Mouse (Mus musculus): ENCODE results near the gene Lrrn3. TPM values are rescaled to one million over a fixed set of nuclear protein-coding genes. Genes with fewer than 3 reads are reported as not detected.

Gene Lrrn3
- total RNA-seq, 1 experiment, result 0.09 TPM

GRCm38 (mm10) chr12:41427464-41427863 is 58.8 kb downstream of the Lrrn3 start:
- no peak overlapping the region for H3K4me3 ChIP-seq (ENCODE audit: insufficient read depth in 1 of 2, low read depth in 1 of 2, low read length in 2 of 2, poor library complexity in 1 of 2, severe bottlenecking in 1 of 2)
- no peaks in the 10 kb centered on the region for H3K36me3 ChIP-seq (ENCODE audit: control insufficient read depth, insufficient read depth, low read length, poor library complexity, severe bottlenecking)
- in situ Hi-C loops (cut with MboI; ENCODE audit: low sequenced_read_pairs in 2 of 2, unreplicated experiment in 2 of 2), result no loop called here
- no peak overlapping the region for H3K27ac ChIP-seq (ENCODE audit: insufficient read depth, low read depth, low read length, poor library complexity, severe bottlenecking)
- no peak for TF ChIP-seq CHD2 (IDR thresholded peaks at IDR 0.05; ENCODE audit: low read depth, low read length)
- TF ChIP-seq ZC3H11A (IDR thresholded peaks at IDR 0.05; ENCODE audit: borderline replicate concordance, low read depth, low read length), result no peak
- DNase-seq (ENCODE audit: low read depth, low spot score), result no peak
- no peaks in the 10 kb centered on the region for H3K9me3 ChIP-seq (ENCODE audit: control insufficient read depth, insufficient read depth, low read depth, low read length)
- H3K9ac ChIP-seq (ENCODE audit: insufficient read depth, low read depth, low read length, poor library complexity, severe bottlenecking), result no peak overlapping the region
- no peaks in the 10 kb centered on the region for H3K4me1 ChIP-seq (ENCODE audit: control insufficient read depth in 2 of 2, insufficient read depth in 2 of 2, low read length in 2 of 2, poor library complexity in 1 of 2)

GRCm38 (mm10) chr12:41425101-41425679 is 61.0 kb downstream of the Lrrn3 start:
- Histone ChIP-seq H3K9ac (ENCODE audit: insufficient read depth, low read depth, low read length, poor library complexity, severe bottlenecking) (no peak overlapping the region), H3K9me3 (ENCODE audit: control insufficient read depth, insufficient read depth, low read depth, low read length) (no peaks in the 10 kb centered on the region), H3K4me3 (ENCODE audit: insufficient read depth in 1 of 2, low read depth in 1 of 2, low read length in 2 of 2, poor library complexity in 1 of 2, severe bottlenecking in 1 of 2) (no peak overlapping the region), H3K36me3 (ENCODE audit: control insufficient read depth, insufficient read depth, low read length, poor library complexity, severe bottlenecking) (no peaks in the 10 kb centered on the region), H3K4me1 (ENCODE audit: control insufficient read depth in 2 of 2, insufficient read depth in 2 of 2, low read length in 2 of 2, poor library complexity in 1 of 2) (no peaks in the 10 kb centered on the region), H3K27ac (ENCODE audit: insufficient read depth, low read depth, low read length, poor library complexity, severe bottlenecking) (no peak overlapping the region)
- no peak for DNase-seq (ENCODE audit: low read depth, low spot score)
- in situ Hi-C loops (cut with MboI; ENCODE audit: low sequenced_read_pairs in 2 of 2, unreplicated experiment in 2 of 2), result no loop called here
- TF ChIP-seq ZNF384 (IDR thresholded peaks at IDR 0.05; ENCODE audit: low read depth, low read length) (no peak), ZC3H11A (IDR thresholded peaks at IDR 0.05; ENCODE audit: borderline replicate concordance, low read depth, low read length) (no peak), HCFC1 (IDR thresholded peaks at IDR 0.05; ENCODE audit: borderline replicate concordance, insufficient read depth, low read length) (no peak), MAFK (IDR thresholded peaks at IDR 0.05; ENCODE audit: insufficient read depth, low read depth, low read length) (no peak), CHD2 (IDR thresholded peaks at IDR 0.05; ENCODE audit: low read depth, low read length) (no peak)

GRCm38 (mm10) chr12:41417961-41418360 is 68.3 kb downstream of the Lrrn3 start:
- in situ Hi-C loops (cut with MboI; ENCODE audit: low sequenced_read_pairs in 2 of 2, unreplicated experiment in 2 of 2), result no loop called here
- no peak overlapping the region for H3K9ac ChIP-seq (ENCODE audit: insufficient read depth, low read depth, low read length, poor library complexity, severe bottlenecking)
- H3K36me3 ChIP-seq (ENCODE audit: control insufficient read depth, insufficient read depth, low read length, poor library complexity, severe bottlenecking), result no peaks in the 10 kb centered on the region
- H3K4me3 ChIP-seq (ENCODE audit: insufficient read depth in 1 of 2, low read depth in 1 of 2, low read length in 2 of 2, poor library complexity in 1 of 2, severe bottlenecking in 1 of 2), result no peak overlapping the region
- H3K27ac ChIP-seq (ENCODE audit: insufficient read depth, low read depth, low read length, poor library complexity, severe bottlenecking), result no peak overlapping the region
- no peaks in the 10 kb centered on the region for H3K9me3 ChIP-seq (ENCODE audit: control insufficient read depth, insufficient read depth, low read depth, low read length)
- DNase-seq (ENCODE audit: low read depth, low spot score), result no peak
- no peaks in the 10 kb centered on the region for H3K4me1 ChIP-seq (ENCODE audit: control insufficient read depth in 2 of 2, insufficient read depth in 2 of 2, low read length in 2 of 2, poor library complexity in 1 of 2)
- TF ChIP-seq CHD2 (IDR thresholded peaks at IDR 0.05; ENCODE audit: low read depth, low read length), result no peak
- TF ChIP-seq ZC3H11A (IDR thresholded peaks at IDR 0.05; ENCODE audit: borderline replicate concordance, low read depth, low read length), result no peak
- TF ChIP-seq HCFC1 (IDR thresholded peaks at IDR 0.05; ENCODE audit: borderline replicate concordance, insufficient read depth, low read length), result no peak
- no peak for TF ChIP-seq ZNF384 (IDR thresholded peaks at IDR 0.05; ENCODE audit: low read depth, low read length)
- TF ChIP-seq MAFK (IDR thresholded peaks at IDR 0.05; ENCODE audit: insufficient read depth, low read depth, low read length), result no peak

- H3K27ac ChIP-seq (ENCODE audit: insufficient read depth, low read depth, low read length, poor library complexity, severe bottlenecking), result no peak overlapping the region
- TF ChIP-seq MAFK (IDR thresholded peaks at IDR 0.05; ENCODE audit: insufficient read depth, low read depth, low read length), result no peak
- no peak for TF ChIP-seq ZNF384 (IDR thresholded peaks at IDR 0.05; ENCODE audit: low read depth, low read length)
- TF ChIP-seq CHD2 (IDR thresholded peaks at IDR 0.05; ENCODE audit: low read depth, low read length), result no peak
- TF ChIP-seq ZC3H11A (IDR thresholded peaks at IDR 0.05; ENCODE audit: borderline replicate concordance, low read depth, low read length), result no peak
- no peak for TF ChIP-seq HCFC1 (IDR thresholded peaks at IDR 0.05; ENCODE audit: borderline replicate concordance, insufficient read depth, low read length)
- no peak overlapping the region for H3K4me3 ChIP-seq (ENCODE audit: insufficient read depth in 1 of 2, low read depth in 1 of 2, low read length in 2 of 2, poor library complexity in 1 of 2, severe bottlenecking in 1 of 2)
- DNase-seq (ENCODE audit: low read depth, low spot score), result no peak
- in situ Hi-C loops (cut with MboI; ENCODE audit: low sequenced_read_pairs in 2 of 2, unreplicated experiment in 2 of 2), result no loop called here
- no peak overlapping the region for H3K9ac ChIP-seq (ENCODE audit: insufficient read depth, low read depth, low read length, poor library complexity, severe bottlenecking)
- no peaks in the 10 kb centered on the region for H3K4me1 ChIP-seq (ENCODE audit: control insufficient read depth in 2 of 2, insufficient read depth in 2 of 2, low read length in 2 of 2, poor library complexity in 1 of 2)
- H3K36me3 ChIP-seq (ENCODE audit: control insufficient read depth, insufficient read depth, low read length, poor library complexity, severe bottlenecking), result no peaks in the 10 kb centered on the region
- no peaks in the 10 kb centered on the region for H3K9me3 ChIP-seq (ENCODE audit: control insufficient read depth, insufficient read depth, low read depth, low read length)
Measured at GRCm38 (mm10) chr12:41417099-41417498, 69.1 kb downstream of the Lrrn3 start.

- no peak overlapping the region for H3K9ac ChIP-seq (ENCODE audit: insufficient read depth, low read depth, low read length, poor library complexity, severe bottlenecking)
- H3K4me3 ChIP-seq (ENCODE audit: insufficient read depth in 1 of 2, low read depth in 1 of 2, low read length in 2 of 2, poor library complexity in 1 of 2, severe bottlenecking in 1 of 2), result no peak overlapping the region
- no peaks in the 10 kb centered on the region for H3K9me3 ChIP-seq (ENCODE audit: control insufficient read depth, insufficient read depth, low read depth, low read length)
- in situ Hi-C loops (cut with MboI; ENCODE audit: low sequenced_read_pairs in 2 of 2, unreplicated experiment in 2 of 2), result no loop called here
- TF ChIP-seq CHD2 (IDR thresholded peaks at IDR 0.05; ENCODE audit: low read depth, low read length) (no peak), ZNF384 (IDR thresholded peaks at IDR 0.05; ENCODE audit: low read depth, low read length) (no peak), MAFK (IDR thresholded peaks at IDR 0.05; ENCODE audit: insufficient read depth, low read depth, low read length) (no peak), ZC3H11A (IDR thresholded peaks at IDR 0.05; ENCODE audit: borderline replicate concordance, low read depth, low read length) (no peak), HCFC1 (IDR thresholded peaks at IDR 0.05; ENCODE audit: borderline replicate concordance, insufficient read depth, low read length) (no peak)
- no peaks in the 10 kb centered on the region for H3K4me1 ChIP-seq (ENCODE audit: control insufficient read depth in 2 of 2, insufficient read depth in 2 of 2, low read length in 2 of 2, poor library complexity in 1 of 2)
- H3K36me3 ChIP-seq (ENCODE audit: control insufficient read depth, insufficient read depth, low read length, poor library complexity, severe bottlenecking), result no peaks in the 10 kb centered on the region
- no peak overlapping the region for H3K27ac ChIP-seq (ENCODE audit: insufficient read depth, low read depth, low read length, poor library complexity, severe bottlenecking)
- DNase-seq (ENCODE audit: low read depth, low spot score), result no peak
Measured at GRCm38 (mm10) chr12:41416635-41417034, 69.6 kb downstream of the Lrrn3 start.

All from ES-E14 (cell line).